Mouse (Mus musculus): ENCODE results near the gene Cdkn2c. TPM values are rescaled to one million over a fixed set of nuclear protein-coding genes. Genes with fewer than 3 reads are reported as not detected.

Cdkn2c gene
- polyA plus RNA-seq, 1 experiment from 2014 or later, result 3.0 TPM

DNA sequence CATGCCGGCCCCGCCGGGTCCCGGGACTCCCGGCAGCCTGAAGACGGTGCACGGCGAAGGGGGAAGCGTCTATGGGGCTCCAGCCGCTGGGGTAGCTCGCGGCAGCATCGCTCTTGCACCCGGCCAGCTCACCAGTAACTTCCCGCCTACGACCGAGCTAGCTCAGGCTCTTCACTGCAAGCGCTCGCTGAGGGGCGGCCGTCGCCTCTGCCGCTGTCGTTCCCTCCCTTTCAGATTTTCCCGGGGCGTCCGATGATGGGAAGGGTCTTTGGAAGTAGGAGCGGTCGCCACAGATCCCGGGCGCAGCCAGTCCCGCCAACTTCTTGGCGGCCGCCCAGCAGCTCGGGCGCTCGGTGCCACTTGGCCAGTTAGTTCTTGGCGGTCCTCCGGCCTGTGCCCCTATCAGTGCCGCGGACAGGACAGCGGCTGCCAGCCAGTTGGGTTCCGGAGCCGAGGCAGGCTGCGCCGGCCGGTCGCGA, 968 bp downstream of the Cdkn2c start:
- WGBS, result under 1% methylated on average over 49 of the region's 49 CpGs

GRCm38 (mm10) chr4:109665101-109665981, 1.6 kb downstream of the Cdkn2c start:
- peak overlapping the region; percentile 74 for H3K4me2 ChIP-seq
- ATAC-seq (ENCODE audit: low FRiP score), result peak; percentile 50
- peak overlapping the region; percentile 53 for H3K4me3 ChIP-seq
- H3K4me1 ChIP-seq (replicated peaks), result peaks cover 22% of the 10 kb centered on the region
- no peaks in the 10 kb centered on the region for H3K36me3 ChIP-seq
- no peak overlapping the region for H3K27ac ChIP-seq
- peaks cover 56% of the 10 kb centered on the region for H3K27me3 ChIP-seq
- H3K9me3 ChIP-seq, result no peaks in the 10 kb centered on the region
- peak overlapping the region; percentile 74 for H3K9ac ChIP-seq
- under 1% methylated on average over 47 of the region's 49 CpGs for WGBS

More for the DNA sequence above, 968 bp downstream of the Cdkn2c start:
- H3K4me3 ChIP-seq, result peak overlapping the region; percentile 53
- peak overlapping the region; percentile 74 for H3K9ac ChIP-seq
- peak overlapping the region; percentile 74 for H3K4me2 ChIP-seq
- peak; percentile 79 for ATAC-seq (ENCODE audit: low FRiP score)
- no peak overlapping the region for H3K27ac ChIP-seq
- H3K27me3 ChIP-seq, result peaks cover 51% of the 10 kb centered on the region
- H3K9me3 ChIP-seq, result no peaks in the 10 kb centered on the region
- H3K4me1 ChIP-seq (replicated peaks), result peaks cover 22% of the 10 kb centered on the region
- no peaks in the 10 kb centered on the region for H3K36me3 ChIP-seq

- no peak for ATAC-seq (ENCODE audit: low FRiP score)
- Histone ChIP-seq H3K4me2 (no peak overlapping the region), H3K4me3 (no peak overlapping the region), H3K9ac (no peak overlapping the region), H3K36me3 (no peaks in the 10 kb centered on the region), H3K4me1 (replicated peaks) (peaks cover 22% of the 10 kb centered on the region), H3K9me3 (no peaks in the 10 kb centered on the region), H3K27me3 (peaks cover 66% of the 10 kb centered on the region), H3K27ac (no peak overlapping the region)
- WGBS, result 10% methylated on average over 5 of the region's 5 CpGs
Observed at GRCm38 (mm10) chr4:109664091-109664490, 2.9 kb downstream of the Cdkn2c start.

- Histone ChIP-seq H3K4me1 (replicated peaks) (peaks cover 30% of the 10 kb centered on the region), H3K27ac (no peak overlapping the region), H3K36me3 (no peaks in the 10 kb centered on the region), H3K27me3 (peaks cover 75% of the 10 kb centered on the region), H3K9ac (no peak overlapping the region), H3K9me3 (no peaks in the 10 kb centered on the region), H3K4me2 (no peak overlapping the region), H3K4me3 (no peak overlapping the region)
- WGBS, result 8% methylated on average over 5 of the region's 5 CpGs
- ATAC-seq (ENCODE audit: low FRiP score), result no peak
Observed at GRCm38 (mm10) chr4:109662271-109662670, 4.7 kb downstream of the Cdkn2c start.

- no peak for ATAC-seq (ENCODE audit: low FRiP score)
- peaks cover 27% of the 10 kb centered on the region for H3K4me1 ChIP-seq (replicated peaks)
- 13% methylated on average over 5 of the region's 5 CpGs for WGBS
- no peak overlapping the region for H3K4me3 ChIP-seq
- peaks cover 78% of the 10 kb centered on the region for H3K27me3 ChIP-seq
- H3K4me2 ChIP-seq, result no peak overlapping the region
- H3K9me3 ChIP-seq, result no peaks in the 10 kb centered on the region
- H3K27ac ChIP-seq, result no peak overlapping the region
- no peak overlapping the region for H3K9ac ChIP-seq
- H3K36me3 ChIP-seq, result no peaks in the 10 kb centered on the region
Observed at GRCm38 (mm10) chr4:109661183-109661582, 5.8 kb downstream of the Cdkn2c start.

DNA sequence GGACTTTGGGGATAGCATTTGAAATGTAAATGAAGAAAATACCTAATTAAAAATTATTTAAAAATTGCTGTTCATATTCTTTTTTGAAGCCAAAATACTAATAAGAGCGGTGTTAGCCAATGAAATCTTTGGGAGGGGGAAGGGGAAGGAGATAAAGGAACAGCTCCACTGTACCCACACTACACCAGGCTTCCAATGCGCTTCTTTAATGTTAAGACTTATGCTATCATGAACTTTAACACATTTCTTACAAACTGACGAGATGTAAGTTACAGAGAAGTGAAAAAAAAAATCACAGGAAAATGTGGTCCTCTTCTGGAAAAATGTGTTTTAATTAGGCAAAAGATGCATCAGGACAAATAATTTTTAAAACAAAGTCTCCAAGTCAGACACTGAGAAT, 6.4 kb downstream of the Cdkn2c start:
- Histone ChIP-seq H3K27me3 (peaks cover 78% of the 10 kb centered on the region), H3K4me1 (replicated peaks) (peaks cover 20% of the 10 kb centered on the region), H3K27ac (no peak overlapping the region), H3K4me2 (no peak overlapping the region), H3K9ac (no peak overlapping the region), H3K4me3 (no peak overlapping the region), H3K9me3 (no peaks in the 10 kb centered on the region), H3K36me3 (no peaks in the 10 kb centered on the region)
- ATAC-seq (ENCODE audit: low FRiP score), result no peak
- WGBS, result 19% methylated on average over 3 of the region's 3 CpGs

- Histone ChIP-seq H3K9ac (no peak overlapping the region), H3K27ac (no peak overlapping the region), H3K4me1 (replicated peaks) (peaks cover 12% of the 10 kb centered on the region), H3K4me3 (no peak overlapping the region), H3K27me3 (peaks cover 82% of the 10 kb centered on the region), H3K9me3 (no peaks in the 10 kb centered on the region), H3K4me2 (no peak overlapping the region), H3K36me3 (no peaks in the 10 kb centered on the region)
- 13% methylated on average over 2 of the region's 2 CpGs for WGBS
- ATAC-seq (ENCODE audit: low FRiP score), result no peak
Observed at GRCm38 (mm10) chr4:109659571-109659970, 7.4 kb downstream of the Cdkn2c start.

GRCm38 (mm10) chr4:109658826-109659225, 8.2 kb downstream of the Cdkn2c start:
- H3K4me3 ChIP-seq, result no peak overlapping the region
- no peak overlapping the region for H3K4me2 ChIP-seq
- ATAC-seq (ENCODE audit: low FRiP score), result no peak
- 3% methylated on average over 8 of the region's 8 CpGs for WGBS
- H3K27me3 ChIP-seq, result peaks cover 81% of the 10 kb centered on the region
- H3K36me3 ChIP-seq, result no peaks in the 10 kb centered on the region
- peaks cover 12% of the 10 kb centered on the region for H3K4me1 ChIP-seq (replicated peaks)
- H3K9me3 ChIP-seq, result no peaks in the 10 kb centered on the region
- H3K9ac ChIP-seq, result no peak overlapping the region
- no peak overlapping the region for H3K27ac ChIP-seq

DNA sequence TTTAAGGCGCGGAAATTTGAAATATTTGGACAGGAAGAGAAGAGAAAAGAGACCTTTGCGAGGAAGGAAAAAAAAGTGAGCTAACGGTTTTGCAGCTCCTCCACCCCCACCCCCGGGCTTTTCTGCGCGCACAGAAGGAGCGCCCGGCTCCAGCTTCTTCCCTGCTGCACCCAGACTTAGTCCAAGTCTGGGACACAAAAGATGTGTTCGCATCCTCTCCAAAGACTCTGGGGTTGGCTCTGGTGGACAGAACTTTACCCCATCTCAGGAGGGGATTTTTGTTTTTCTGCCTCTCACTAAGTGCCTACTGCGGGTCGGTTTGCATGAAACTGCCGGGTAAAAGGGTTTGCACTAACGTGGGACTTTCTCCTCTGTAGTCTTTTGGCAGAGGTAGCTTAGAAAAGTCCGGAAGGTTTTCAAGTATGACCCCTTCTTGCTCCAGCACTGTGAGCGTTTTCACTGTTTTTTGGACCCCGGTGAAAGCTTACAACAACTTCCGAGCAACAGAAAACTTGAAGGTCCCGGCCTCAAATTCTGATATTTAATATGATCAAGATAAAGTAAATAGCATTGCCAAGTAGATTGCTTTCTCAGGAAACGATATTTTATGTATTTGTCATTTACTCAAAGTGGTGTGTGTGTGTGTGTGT, 9.0 kb downstream of the Cdkn2c start:
- Histone ChIP-seq H3K9me3 (no peaks in the 10 kb centered on the region), H3K4me3 (no peak overlapping the region), H3K27me3 (peaks cover 83% of the 10 kb centered on the region), H3K9ac (no peak overlapping the region), H3K36me3 (no peaks in the 10 kb centered on the region), H3K4me2 (peak overlapping the region; percentile 42), H3K27ac (no peak overlapping the region), H3K4me1 (replicated peaks) (peaks cover 12% of the 10 kb centered on the region)
- ATAC-seq (ENCODE audit: low FRiP score), result no peak
- WGBS, result 1% methylated on average over 20 of the region's 20 CpGs

DNA sequence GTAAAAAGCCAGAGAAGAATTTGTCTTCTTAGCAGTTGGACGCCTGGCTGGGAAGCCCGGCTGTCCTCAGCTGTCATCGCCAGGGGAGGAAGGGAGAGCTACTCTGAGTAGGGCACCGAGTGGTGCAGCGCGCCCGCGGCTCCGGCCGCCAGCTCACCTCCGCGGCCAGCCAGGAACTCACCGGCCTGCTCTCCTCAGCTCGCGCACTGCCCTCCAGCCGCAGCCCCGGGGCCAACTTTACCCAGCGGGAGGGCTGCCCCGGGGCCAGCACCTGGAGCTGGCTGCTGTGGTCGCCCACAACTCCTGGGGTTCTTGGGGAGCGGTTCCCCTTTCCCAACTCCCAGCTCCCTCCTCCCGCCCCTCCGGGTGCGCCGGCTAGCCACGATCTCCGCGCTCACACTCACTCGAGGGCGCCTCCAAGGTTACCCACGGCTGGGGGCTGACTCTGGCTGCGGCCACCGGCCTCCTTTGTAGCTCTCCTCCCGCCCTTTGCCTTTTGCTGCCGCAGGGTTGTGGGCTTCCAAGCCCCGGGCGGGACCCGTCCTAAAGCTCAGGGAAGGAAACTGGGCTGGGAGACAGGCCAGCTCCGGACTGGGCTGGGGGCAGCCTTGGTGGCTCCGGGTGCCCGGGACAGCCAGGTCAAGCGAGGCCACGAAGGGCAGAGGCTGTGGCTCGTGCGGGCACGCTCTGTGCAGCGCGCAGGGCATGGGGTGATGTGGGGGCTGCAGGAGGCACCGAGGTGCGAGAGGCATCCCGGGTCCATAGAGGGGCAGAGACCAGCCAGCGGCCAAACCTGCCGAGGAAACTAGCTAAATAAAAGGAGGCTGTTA, 9.8 kb downstream of the Cdkn2c start:
- ATAC-seq (ENCODE audit: low FRiP score), result peak; percentile 46; the same call in 1 of the 2 replicates
- under 1% methylated on average over 52 of the region's 53 CpGs for WGBS
- no peaks in the 10 kb centered on the region for H3K36me3 ChIP-seq
- no peak overlapping the region for H3K9ac ChIP-seq
- H3K4me2 ChIP-seq, result peak overlapping the region; percentile 42
- peak overlapping the region; percentile 27 for H3K4me3 ChIP-seq
- H3K4me1 ChIP-seq (replicated peaks), result peaks cover 12% of the 10 kb centered on the region
- no peaks in the 10 kb centered on the region for H3K9me3 ChIP-seq
- peaks cover 80% of the 10 kb centered on the region for H3K27me3 ChIP-seq
- no peak overlapping the region for H3K27ac ChIP-seq

GRCm38 (mm10) chr4:109656301-109656700, 10.7 kb downstream of the Cdkn2c start:
- Histone ChIP-seq H3K9ac (no peak overlapping the region), H3K36me3 (no peaks in the 10 kb centered on the region), H3K9me3 (no peaks in the 10 kb centered on the region), H3K4me1 (replicated peaks) (peaks cover 12% of the 10 kb centered on the region), H3K27ac (no peak overlapping the region), H3K4me2 (no peak overlapping the region), H3K27me3 (peaks cover 80% of the 10 kb centered on the region), H3K4me3 (no peak overlapping the region)
- ATAC-seq (ENCODE audit: low FRiP score), result no peak
- 9% methylated on average over 4 of the region's 4 CpGs for WGBS

- H3K27me3 ChIP-seq, result peaks cover 75% of the 10 kb centered on the region
- peaks cover 12% of the 10 kb centered on the region for H3K4me1 ChIP-seq (replicated peaks)
- no peaks in the 10 kb centered on the region for H3K9me3 ChIP-seq
- H3K36me3 ChIP-seq, result no peaks in the 10 kb centered on the region
- no peak for ATAC-seq (ENCODE audit: low FRiP score)
- 34% methylated on average over 2 of the region's 2 CpGs for WGBS
- H3K4me2 ChIP-seq, result no peak overlapping the region
- H3K9ac ChIP-seq, result no peak overlapping the region
- no peak overlapping the region for H3K27ac ChIP-seq
- H3K4me3 ChIP-seq, result no peak overlapping the region
Observed at GRCm38 (mm10) chr4:109655738-109656137, 11.3 kb downstream of the Cdkn2c start.

Data from hindbrain, embryonic 13.5 days (tissue).